Mouse (Mus musculus): ENCODE measurements around the gene Tle3.

GRCm38 (mm10) chr9:61400132-61400531 lies 28.0 kb downstream of the Tle3 start:
- TF ChIP-seq CTCF (conservative IDR thresholded peaks at IDR 0.05; ENCODE audit: insufficient read depth, insufficient read length, low read depth, low read length) (no peak), POLR2A (IDR thresholded peaks at IDR 0.05; ENCODE audit: low read depth, low read length) (no peak)
